Mouse (Mus musculus): Measurements from ENCODE around the gene Rnf150. TPM values are rescaled to one million over a fixed set of nuclear protein-coding genes. Genes with fewer than 3 reads are reported as not detected.

Rnf150 gene
- polyA plus RNA-seq, 1 experiment from 2014 or later = 1.2 TPM

DNA sequence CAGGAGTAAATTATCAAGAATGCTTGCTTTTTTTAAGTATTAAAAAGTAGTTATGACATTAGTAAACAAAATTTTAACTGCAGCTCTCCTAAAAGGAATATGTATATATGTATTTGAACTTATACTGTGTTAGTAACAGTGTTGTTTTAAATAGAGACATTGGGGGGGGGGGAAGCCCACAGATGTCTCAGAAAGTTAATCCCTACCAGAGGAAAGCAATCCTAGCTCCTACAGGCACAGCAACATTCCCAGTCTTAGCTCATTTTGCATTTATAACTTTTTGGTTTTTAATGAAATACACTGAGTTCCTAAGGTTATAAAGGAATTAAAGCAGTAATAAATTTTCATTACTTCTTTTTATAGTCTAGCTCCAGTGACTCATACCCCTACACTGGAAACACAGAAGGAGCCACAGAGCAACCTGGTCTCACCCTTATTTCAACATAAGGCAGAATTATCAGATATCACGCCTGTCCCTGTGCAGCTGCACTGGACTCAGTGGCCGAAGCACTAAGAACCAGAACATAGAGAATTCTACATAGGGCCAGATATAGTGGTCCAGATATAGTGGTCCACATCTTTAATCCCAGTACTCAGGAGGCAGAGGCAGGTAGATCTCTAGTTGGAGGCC is 96.9 kb downstream of the Rnf150 start:
- no peak overlapping the region for H3K9ac ChIP-seq
- ATAC-seq = peak; percentile 83
- no peaks in the 10 kb centered on the region for H3K9me3 ChIP-seq
- 76% methylated on average over 2 of the region's 2 CpGs for WGBS
- no peak overlapping the region for H3K4me3 ChIP-seq (replicated peaks)
- no peaks in the 10 kb centered on the region for H3K36me3 ChIP-seq
- H3K27ac ChIP-seq = no peak overlapping the region
- H3K4me1 ChIP-seq (replicated peaks) = 0 out of 2 replicates have a peak, but pooled peaks cover 4% of the 10 kb centered on the region
- no peak overlapping the region for H3K4me2 ChIP-seq (replicated peaks)
- no peaks in the 10 kb centered on the region for H3K27me3 ChIP-seq (replicated peaks)

DNA sequence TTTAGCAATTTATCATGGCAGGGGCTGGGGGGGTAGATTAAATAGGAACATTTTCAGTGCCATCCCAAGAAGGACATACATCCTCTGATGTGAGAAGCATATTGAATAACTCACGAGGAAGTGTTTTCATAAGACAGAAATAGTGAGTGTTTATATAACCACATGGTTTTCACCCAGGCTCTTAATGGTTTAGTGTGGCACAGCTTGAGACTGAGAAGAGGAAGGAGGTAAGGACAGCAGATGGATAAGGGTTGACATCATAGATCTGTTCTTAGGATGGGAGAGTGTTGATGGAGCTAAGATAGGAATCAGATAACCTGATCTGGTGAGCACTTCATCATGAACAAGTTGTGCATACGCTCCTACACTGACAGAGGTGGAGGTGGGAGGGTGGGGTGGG is 101.4 kb downstream of the Rnf150 start:
- WGBS = 66% methylated on average over 2 of the region's 2 CpGs
- Histone ChIP-seq H3K4me1 (replicated peaks) (peaks cover 5% of the 10 kb centered on the region; the same call in 1 of the 2 replicates), H3K27ac (no peak overlapping the region)

DNA sequence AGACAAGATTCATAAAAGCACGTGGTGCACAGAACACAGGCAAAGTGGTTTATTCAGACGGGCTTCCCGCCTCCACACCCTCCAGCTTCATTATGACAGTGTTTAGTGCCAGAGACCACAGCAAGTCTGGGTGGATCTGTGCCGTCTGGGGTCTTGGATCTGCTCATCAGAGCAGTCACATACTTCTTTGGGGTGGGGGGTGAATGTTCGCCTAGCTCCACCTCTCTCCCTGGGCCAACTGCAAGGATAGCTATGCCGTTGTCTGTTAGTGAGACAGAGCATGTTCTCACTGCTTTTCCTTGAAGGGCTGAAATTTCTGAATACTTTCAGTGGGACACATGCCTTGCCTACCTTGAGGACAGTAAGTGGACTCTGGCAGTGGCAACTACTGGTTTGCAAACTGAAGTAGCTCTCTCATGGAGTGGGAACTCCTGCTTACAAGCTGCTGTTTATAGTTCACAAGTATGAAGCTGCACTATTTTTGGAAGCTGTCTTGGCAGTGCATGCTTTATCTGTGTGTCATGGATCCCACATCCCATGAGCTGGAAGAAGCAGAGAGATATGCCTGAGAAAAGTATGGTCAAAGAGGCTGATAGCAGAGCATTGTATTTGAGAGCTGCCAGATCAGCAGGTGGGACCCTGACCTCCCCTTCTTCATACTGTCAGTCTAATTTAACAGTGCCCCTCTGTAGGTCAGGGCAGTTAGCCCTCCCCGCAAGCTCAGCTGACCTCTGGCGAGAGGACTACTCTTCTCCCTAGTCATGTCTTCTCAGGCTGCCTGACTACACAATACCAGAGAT is 104.9 kb downstream of the Rnf150 start:
- Histone ChIP-seq H3K9ac (no peak overlapping the region), H3K27ac (no peak overlapping the region), H3K9me3 (no peaks in the 10 kb centered on the region), H3K36me3 (no peaks in the 10 kb centered on the region), H3K4me1 (replicated peaks) (peaks cover 12% of the 10 kb centered on the region; the same call in 1 of the 2 replicates), H3K27me3 (replicated peaks) (no peaks in the 10 kb centered on the region), H3K4me3 (replicated peaks) (no peak overlapping the region), H3K4me2 (replicated peaks) (no peak overlapping the region)
- 54% methylated on average over 8 of the region's 8 CpGs for WGBS
- ATAC-seq = peak; percentile 36; the same call in 1 of the 2 replicates

More for the DNA sequence above, 101.4 kb downstream of the Rnf150 start:
- no peak overlapping the region for H3K9ac ChIP-seq
- no peaks in the 10 kb centered on the region for H3K36me3 ChIP-seq
- no peaks in the 10 kb centered on the region for H3K27me3 ChIP-seq (replicated peaks)
- H3K9me3 ChIP-seq = no peaks in the 10 kb centered on the region
- no peak overlapping the region for H3K4me2 ChIP-seq (replicated peaks)
- H3K4me3 ChIP-seq (replicated peaks) = no peak overlapping the region
- ATAC-seq = no peak

DNA sequence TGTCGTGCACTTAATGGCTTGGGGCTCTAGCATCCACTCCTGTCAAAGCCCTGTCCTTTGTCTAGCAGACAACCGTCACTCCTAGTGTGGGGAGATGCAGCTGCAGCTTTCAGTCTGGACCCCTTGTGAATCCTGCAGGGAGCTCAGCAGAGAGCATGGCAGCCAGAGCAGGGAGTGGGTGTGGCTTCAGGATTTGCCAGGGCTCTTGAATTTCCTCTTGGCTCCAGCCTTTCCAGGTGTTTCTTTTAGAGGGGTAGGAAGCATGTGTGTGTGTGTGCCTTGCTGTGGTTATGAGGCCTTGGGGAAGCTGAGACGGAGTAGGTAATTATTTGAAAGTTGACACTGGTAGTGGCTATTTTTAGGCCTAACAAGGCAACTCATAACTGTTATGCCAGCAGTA is 106.8 kb downstream of the Rnf150 start:
- no peak overlapping the region for H3K4me3 ChIP-seq (replicated peaks)
- H3K4me2 ChIP-seq (replicated peaks) = no peak overlapping the region
- H3K4me1 ChIP-seq (replicated peaks) = peaks cover 16% of the 10 kb centered on the region; the same call in 1 of the 2 replicates
- no peaks in the 10 kb centered on the region for H3K27me3 ChIP-seq (replicated peaks)
- no peak overlapping the region for H3K27ac ChIP-seq
- ATAC-seq = no peak
- no peak overlapping the region for H3K9ac ChIP-seq
- no peaks in the 10 kb centered on the region for H3K9me3 ChIP-seq
- no peaks in the 10 kb centered on the region for H3K36me3 ChIP-seq
- WGBS = 36% methylated on average over 3 of the region's 3 CpGs

DNA sequence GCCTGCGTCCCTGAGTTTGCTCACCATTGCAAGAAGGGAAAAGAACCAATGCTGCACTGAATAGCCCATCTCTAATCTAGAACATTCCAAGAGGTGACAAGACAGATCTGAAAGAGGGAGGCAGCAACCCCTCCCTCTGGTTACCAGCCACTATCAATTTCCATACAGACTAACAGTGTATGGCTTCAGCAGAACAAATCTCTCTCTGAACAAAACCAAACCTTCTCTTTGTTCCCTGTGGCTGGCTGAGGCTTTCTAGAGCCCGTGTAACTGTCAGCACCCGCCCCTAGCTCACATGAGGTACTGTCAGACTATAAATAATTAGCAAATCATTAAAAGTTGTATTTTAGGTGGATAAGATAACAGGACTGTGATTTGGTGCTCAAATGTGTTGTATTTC is 109.7 kb downstream of the Rnf150 start:
- Histone ChIP-seq H3K27ac (no peak overlapping the region), H3K4me2 (replicated peaks) (no peak overlapping the region), H3K36me3 (no peaks in the 10 kb centered on the region), H3K4me1 (replicated peaks) (peaks cover 16% of the 10 kb centered on the region; the same call in 1 of the 2 replicates), H3K4me3 (replicated peaks) (no peak overlapping the region), H3K9ac (no peak overlapping the region), H3K9me3 (no peaks in the 10 kb centered on the region), H3K27me3 (replicated peaks) (no peaks in the 10 kb centered on the region)
- WGBS = 64% methylated on average over 3 of the region's 3 CpGs
- no peak for ATAC-seq

DNA sequence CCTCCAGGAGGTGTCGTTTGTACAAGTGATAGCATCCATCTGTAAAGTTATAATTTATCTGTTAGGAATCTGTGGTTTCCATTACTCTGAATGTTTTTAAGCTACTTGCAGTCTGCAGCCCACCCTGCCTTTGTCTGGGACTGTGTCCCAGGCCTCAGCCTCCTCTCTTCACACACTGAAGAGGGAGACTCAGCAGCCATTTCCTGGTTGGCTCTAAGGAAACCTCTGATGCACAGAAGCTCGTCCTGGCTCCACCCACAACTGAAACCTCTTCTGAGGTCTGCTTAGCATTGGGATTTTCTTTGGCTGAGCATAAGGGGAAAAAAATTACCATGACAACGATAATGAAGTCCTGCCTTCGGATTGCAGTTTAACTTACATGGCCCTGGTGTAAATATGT is 110.2 kb downstream of the Rnf150 start:
- no peaks in the 10 kb centered on the region for H3K27me3 ChIP-seq (replicated peaks)
- H3K4me2 ChIP-seq (replicated peaks) = no peak overlapping the region
- no peak overlapping the region for H3K27ac ChIP-seq
- H3K36me3 ChIP-seq = no peaks in the 10 kb centered on the region
- ATAC-seq = no peak; the same call in 1 of the 2 replicates
- peaks cover 13% of the 10 kb centered on the region; the same call in 1 of the 2 replicates for H3K4me1 ChIP-seq (replicated peaks)
- no peak overlapping the region for H3K4me3 ChIP-seq (replicated peaks)
- H3K9me3 ChIP-seq = no peaks in the 10 kb centered on the region
- no peak overlapping the region for H3K9ac ChIP-seq
- 43% methylated on average over 4 of the region's 4 CpGs for WGBS

DNA sequence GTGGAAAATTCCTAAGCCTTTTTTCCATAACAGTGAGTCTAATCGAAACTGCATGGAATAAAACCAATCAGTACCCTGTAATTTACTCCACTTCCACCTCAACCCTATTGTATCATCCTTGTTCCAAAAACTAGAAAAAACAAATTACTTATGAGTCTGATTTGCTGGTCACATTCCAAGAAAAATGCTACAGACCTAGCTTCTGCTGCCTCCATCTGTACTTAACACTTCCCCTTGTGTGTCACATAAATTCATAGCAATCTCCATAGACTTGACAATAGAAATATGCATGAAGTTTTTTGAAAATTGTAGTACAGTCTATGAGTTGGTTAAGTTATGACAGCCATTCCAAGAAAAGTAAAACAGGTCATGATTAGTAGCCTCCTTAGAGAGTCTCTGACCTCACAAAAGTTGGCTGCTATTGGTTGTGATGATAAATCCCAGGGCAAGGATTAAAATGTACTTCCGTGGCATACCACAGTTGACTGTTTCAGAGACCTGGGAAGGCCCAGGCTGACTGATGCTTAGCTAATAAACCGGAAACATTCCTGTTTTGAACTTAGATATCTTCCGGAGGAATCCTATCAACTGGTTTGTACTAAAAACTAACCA is 118.2 kb downstream of the Rnf150 start:
- Histone ChIP-seq H3K36me3 (no peaks in the 10 kb centered on the region), H3K4me1 (replicated peaks) (peaks cover 6% of the 10 kb centered on the region; the same call in 1 of the 2 replicates), H3K9me3 (no peaks in the 10 kb centered on the region), H3K9ac (no peak overlapping the region), H3K4me2 (replicated peaks) (no peak overlapping the region), H3K4me3 (replicated peaks) (no peak overlapping the region), H3K27ac (no peak overlapping the region), H3K27me3 (replicated peaks) (no peaks in the 10 kb centered on the region)
- 67% methylated on average over 4 of the region's 4 CpGs for WGBS
- no peak for ATAC-seq

DNA sequence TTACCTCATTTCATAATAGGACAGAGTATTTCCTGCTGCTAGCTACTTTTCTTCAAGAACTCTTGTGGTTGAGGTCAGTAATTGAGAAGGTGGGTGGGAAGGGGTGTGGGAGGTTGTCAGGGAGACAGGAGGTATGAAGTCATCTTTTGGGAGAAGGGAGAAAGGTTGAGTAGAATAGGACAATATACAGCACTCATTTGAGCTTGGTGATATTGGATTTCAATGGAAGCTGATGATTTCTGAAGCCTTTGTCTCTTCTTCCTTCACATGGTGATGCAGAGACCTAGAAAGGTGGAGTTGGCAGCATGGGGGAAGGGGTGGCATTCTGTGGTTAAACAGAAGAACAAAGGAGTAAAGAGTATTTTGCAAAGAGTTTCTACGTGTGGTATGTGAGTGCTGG is 119.7 kb downstream of the Rnf150 start:
- Histone ChIP-seq H3K9me3 (no peaks in the 10 kb centered on the region), H3K36me3 (no peaks in the 10 kb centered on the region), H3K4me3 (replicated peaks) (no peak overlapping the region), H3K9ac (no peak overlapping the region), H3K27me3 (replicated peaks) (no peaks in the 10 kb centered on the region), H3K27ac (no peak overlapping the region), H3K4me2 (replicated peaks) (no peak overlapping the region), H3K4me1 (replicated peaks) (peaks cover 6% of the 10 kb centered on the region; the same call in 1 of the 2 replicates)
- no peak for ATAC-seq
- WGBS = 65% methylated on average over 1 of the region's 1 CpGs

DNA sequence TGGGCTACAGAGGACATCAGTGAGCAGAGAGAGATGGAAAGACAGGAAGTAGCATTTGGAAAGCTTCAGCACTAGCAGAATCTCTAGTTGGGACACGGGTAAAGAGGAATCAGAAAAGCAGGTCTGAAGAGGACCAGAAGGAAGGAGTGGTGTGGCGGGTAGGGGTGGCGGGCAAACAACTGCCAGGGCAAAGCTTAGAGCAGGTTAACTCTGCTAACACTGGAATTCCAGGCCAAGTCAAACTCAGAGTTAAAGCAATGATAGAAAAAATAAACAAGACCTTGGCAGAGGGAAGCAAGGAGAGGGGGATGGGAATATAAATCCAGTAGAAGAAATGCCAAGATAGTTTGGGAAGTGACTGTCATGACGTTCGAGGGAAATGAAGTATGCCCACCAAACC is 120.1 kb downstream of the Rnf150 start:
- H3K9ac ChIP-seq = no peak overlapping the region
- WGBS = 50% methylated on average over 5 of the region's 5 CpGs
- no peaks in the 10 kb centered on the region for H3K27me3 ChIP-seq (replicated peaks)
- H3K9me3 ChIP-seq = no peaks in the 10 kb centered on the region
- no peak overlapping the region for H3K4me2 ChIP-seq (replicated peaks)
- H3K4me3 ChIP-seq (replicated peaks) = no peak overlapping the region
- ATAC-seq = no peak
- H3K4me1 ChIP-seq (replicated peaks) = peaks cover 6% of the 10 kb centered on the region; the same call in 1 of the 2 replicates
- H3K36me3 ChIP-seq = no peaks in the 10 kb centered on the region
- H3K27ac ChIP-seq = no peak overlapping the region

DNA sequence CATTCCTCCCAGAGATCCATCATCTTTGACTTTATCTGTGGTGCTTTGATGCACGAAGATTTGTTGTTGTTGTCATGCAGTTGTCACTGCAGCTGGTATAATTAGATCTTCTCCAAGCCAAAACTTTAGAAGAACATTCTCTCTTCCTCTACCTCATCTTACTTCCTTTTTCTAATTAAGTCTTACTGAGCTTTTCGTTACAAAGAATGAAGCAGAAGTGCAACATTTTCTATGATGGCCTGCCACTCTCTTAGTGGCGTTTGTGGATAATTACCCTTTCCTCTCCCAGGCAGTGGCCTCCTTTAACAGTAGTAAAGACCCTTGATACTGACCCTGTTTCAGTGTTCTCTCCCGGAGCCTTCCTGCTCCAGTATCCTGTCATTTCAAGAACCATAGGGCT is 128.9 kb downstream of the Rnf150 start:
- no peaks in the 10 kb centered on the region for H3K27me3 ChIP-seq (replicated peaks)
- no peaks in the 10 kb centered on the region for H3K4me1 ChIP-seq (replicated peaks)
- WGBS = 66% methylated on average over 4 of the region's 4 CpGs
- no peaks in the 10 kb centered on the region for H3K36me3 ChIP-seq
- no peak overlapping the region for H3K27ac ChIP-seq
- no peaks in the 10 kb centered on the region for H3K9me3 ChIP-seq
- H3K9ac ChIP-seq = no peak overlapping the region
- no peak for ATAC-seq
- H3K4me3 ChIP-seq (replicated peaks) = no peak overlapping the region
- H3K4me2 ChIP-seq (replicated peaks) = no peak overlapping the region

DNA sequence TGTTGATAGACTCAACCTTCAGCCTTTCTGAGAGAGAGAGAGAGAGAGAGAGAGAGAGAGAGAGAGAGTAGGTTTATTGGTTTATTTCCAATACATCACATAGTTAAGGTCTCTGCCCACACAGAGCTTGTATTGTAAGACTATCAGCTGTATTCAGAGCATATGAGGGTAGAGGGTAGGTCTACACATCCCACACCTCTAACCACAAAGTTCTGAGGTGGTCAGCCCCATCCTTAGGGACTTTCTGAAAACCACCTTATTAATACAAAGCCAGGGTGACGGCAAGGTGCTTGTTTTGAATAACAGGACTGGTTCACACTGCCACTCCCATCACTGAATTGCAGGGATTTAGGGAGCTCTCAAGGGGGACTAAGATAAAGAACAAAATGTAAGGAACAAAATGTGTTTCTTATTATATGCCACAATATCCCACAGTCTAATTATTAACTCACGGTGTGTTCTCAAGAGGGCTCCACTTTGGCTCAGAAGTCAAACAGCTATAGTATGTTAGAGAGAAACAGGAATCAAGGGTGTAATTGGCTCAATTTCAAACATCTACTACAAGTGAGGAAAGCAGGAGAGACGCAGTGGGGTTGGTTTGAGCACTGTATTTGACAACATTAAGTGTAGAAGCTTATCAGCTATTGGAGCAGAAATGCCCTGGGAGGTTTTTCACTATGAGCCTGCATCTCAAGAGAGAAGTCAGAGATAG is 132.7 kb downstream of the Rnf150 start:
- Histone ChIP-seq H3K27me3 (replicated peaks) (no peaks in the 10 kb centered on the region), H3K4me1 (replicated peaks) (no peaks in the 10 kb centered on the region), H3K27ac (no peak overlapping the region), H3K4me2 (replicated peaks) (no peak overlapping the region), H3K9me3 (no peaks in the 10 kb centered on the region), H3K36me3 (no peaks in the 10 kb centered on the region), H3K9ac (no peak overlapping the region), H3K4me3 (replicated peaks) (no peak overlapping the region)
- ATAC-seq = no peak
- 70% methylated on average over 3 of the region's 3 CpGs for WGBS

DNA sequence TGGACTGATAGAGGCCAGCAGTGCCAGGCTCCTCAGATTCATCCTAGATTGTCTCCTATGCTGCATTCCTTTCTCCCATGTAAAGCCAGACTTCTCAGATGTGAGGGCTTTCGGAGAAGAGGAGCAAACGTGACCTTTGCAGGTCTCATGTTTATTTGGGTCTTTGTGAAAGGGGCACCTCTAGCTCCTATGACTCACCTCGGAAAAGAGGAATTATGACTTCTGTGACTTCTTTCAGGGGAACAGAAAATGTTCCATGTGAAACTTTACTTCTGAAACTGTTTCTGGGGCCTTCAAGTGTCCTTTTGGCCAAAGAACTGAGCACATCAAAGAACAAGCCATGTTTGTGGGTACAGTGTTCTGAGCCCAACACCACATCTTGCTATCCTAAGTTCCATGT is 133.7 kb downstream of the Rnf150 start:
- H3K27ac ChIP-seq = no peak overlapping the region
- no peaks in the 10 kb centered on the region for H3K4me1 ChIP-seq (replicated peaks)
- H3K4me2 ChIP-seq (replicated peaks) = no peak overlapping the region
- no peaks in the 10 kb centered on the region for H3K27me3 ChIP-seq (replicated peaks)
- no peak overlapping the region for H3K4me3 ChIP-seq (replicated peaks)
- 80% methylated on average over 3 of the region's 3 CpGs for WGBS
- no peak for ATAC-seq
- H3K9ac ChIP-seq = no peak overlapping the region
- H3K9me3 ChIP-seq = no peaks in the 10 kb centered on the region
- H3K36me3 ChIP-seq = no peaks in the 10 kb centered on the region

Data from intestine, embryonic 15.5 days (tissue).